Mouse (Mus musculus) CH12.LX (cell line): ENCODE results near the gene Slc23a2. TPM values are rescaled to one million over a fixed set of nuclear protein-coding genes. Genes with fewer than 3 reads are reported as not detected.

Source experiments
- DNase-seq: peaks from one replicate; pipeline ENCODE4 v3.0.0-alpha.2; 2013; ENCODE audit errors: extremely low read depth
- H3K27ac ChIP-seq: 2 replicates; pipeline ENCODE4 v1.5.1; 2012; ENCODE audit warnings: low read depth, mild to moderate bottlenecking, control low read depth, moderate library complexity; ENCODE audit not compliant: insufficient read depth
- H3K27me3 ChIP-seq: replicated peaks from 2 replicates; pipeline ENCODE3; 2012; ENCODE audit warnings: inconsistent platforms
- H3K36me3 ChIP-seq, 2 experiments: replicated peaks in 1 of 2; 2 replicates each; pipeline versions ENCODE3 to v1.6.1; 2012; ENCODE audit warnings: inconsistent platforms in 1 of 2, low read length in 1 of 2, mild to moderate bottlenecking in 1 of 2, mixed read lengths in 1 of 2, moderate library complexity in 1 of 2; ENCODE audit not compliant: control insufficient read depth in 1 of 2, insufficient read depth in 1 of 2
- H3K4me1 ChIP-seq, 2 experiments: 2 replicates each; pipeline ENCODE4 v1.6.1; 2012; ENCODE audit warnings: inconsistent platforms in 1 of 2, moderate library complexity in 1 of 2; ENCODE audit not compliant: insufficient read depth in 2 of 2, control insufficient read depth in 1 of 2
- H3K4me2 ChIP-seq: 2 replicates; pipeline ENCODE4 v1.6.1; 2012; ENCODE audit warnings: low read depth, mild to moderate bottlenecking, control low read depth; ENCODE audit not compliant: poor library complexity, insufficient read depth, severe bottlenecking
- H3K4me3 ChIP-seq, 3 experiments: fragments of 150-350 bp in 1 of 3; sonication (generic) in 1 of 3; replicated peaks in 1 of 3; 2 replicates each; pipeline versions ENCODE3 to v1.5.1; 2011 to 2012; ENCODE audit warnings: low read depth in 2 of 3, low read length in 2 of 3, mild to moderate bottlenecking in 2 of 3, moderate library complexity in 2 of 3, control low read depth in 1 of 3, improper control_type of control experiment in 1 of 3, inconsistent platforms in 1 of 3, mixed read lengths in 1 of 3; ENCODE audit not compliant: poor library complexity in 1 of 3
- H3K79me2 ChIP-seq: replicated peaks from 2 replicates; pipeline ENCODE4 v1.6.1; 2012; ENCODE audit warnings: mild to moderate bottlenecking, moderate library complexity; ENCODE audit not compliant: control insufficient read depth, poor library complexity, insufficient read depth, severe bottlenecking; ENCODE audit errors: extremely low read depth
- H3K9ac ChIP-seq: 2 replicates; pipeline ENCODE4 v1.6.1; 2012; ENCODE audit warnings: low read depth, mild to moderate bottlenecking, control low read depth, moderate library complexity; ENCODE audit not compliant: insufficient read depth
- H3K9me3 ChIP-seq: replicated peaks from 2 replicates; pipeline ENCODE3; 2012; ENCODE audit warnings: low read length, inconsistent platforms, mixed read lengths
- CHD2 ChIP-seq: IDR thresholded peaks from 2 replicates; pipeline ENCODE4 v1.6.1; 2011; ENCODE audit warnings: low read length, improper control_type of control experiment
- CTCF ChIP-seq, 2 experiments: IDR thresholded peaks in 1 of 2; conservative IDR thresholded peaks in 1 of 2; 2 replicates each; pipeline ENCODE4 v1.5.1; 2011 to 2012; ENCODE audit warnings: low read depth in 2 of 2, low read length in 2 of 2, improper control_type of control experiment in 1 of 2, inconsistent platforms in 1 of 2, mild to moderate bottlenecking in 1 of 2, moderate library complexity in 1 of 2
- E2F4 ChIP-seq: IDR thresholded peaks from 2 replicates; pipeline ENCODE4 v1.6.1; 2011; ENCODE audit warnings: low read depth, low read length, improper control_type of control experiment; ENCODE audit not compliant: insufficient replicate concordance
- ELF1 ChIP-seq: IDR thresholded peaks from 2 replicates; pipeline ENCODE4 v1.6.1; 2014; ENCODE audit warnings: low read depth, mild to moderate bottlenecking, inconsistent platforms, low read length, improper control_type of control experiment
- EP300 ChIP-seq: IDR thresholded peaks from 2 replicates; pipeline ENCODE4 v1.6.1; 2011; ENCODE audit warnings: low read length, improper control_type of control experiment
- ETS1 ChIP-seq: conservative IDR thresholded peaks from 2 replicates; pipeline ENCODE4 v1.6.1; 2012; ENCODE audit warnings: low read depth, mild to moderate bottlenecking, inconsistent platforms, low read length, improper control_type of control experiment, moderate library complexity
- GABPA ChIP-seq: IDR thresholded peaks from 2 replicates; pipeline ENCODE4 v1.6.1; 2012; ENCODE audit warnings: low read depth, low read length, improper control_type of control experiment, inconsistent platforms; ENCODE audit not compliant: insufficient replicate concordance
- HCFC1 ChIP-seq: IDR thresholded peaks from 2 replicates; pipeline ENCODE4 v1.6.1; 2012; ENCODE audit warnings: low read depth, mild to moderate bottlenecking, inconsistent platforms, low read length, improper control_type of control experiment
- IRF4 ChIP-seq: IDR thresholded peaks from 2 replicates; pipeline ENCODE4 v1.6.1; 2014; ENCODE audit warnings: low read depth, mild to moderate bottlenecking, inconsistent platforms, low read length, improper control_type of control experiment
- MAZ ChIP-seq: IDR thresholded peaks from 2 replicates; pipeline ENCODE4 v1.6.1; 2012; ENCODE audit warnings: low read depth, mild to moderate bottlenecking, inconsistent platforms, low read length, improper control_type of control experiment, moderate library complexity
- MYC ChIP-seq: IDR thresholded peaks from 2 replicates; pipeline ENCODE4 v1.6.1; 2011; ENCODE audit warnings: low read depth, mild to moderate bottlenecking, improper control_type of control experiment, low read length
- NELFE ChIP-seq: IDR thresholded peaks from 2 replicates; pipeline ENCODE4 v1.6.1; 2011; ENCODE audit warnings: low read depth, low read length, improper control_type of control experiment
- NRF1 ChIP-seq: IDR thresholded peaks from 2 replicates; pipeline ENCODE4 v1.6.1; 2014; ENCODE audit warnings: low read depth, mild to moderate bottlenecking, inconsistent platforms, low read length, improper control_type of control experiment, moderate library complexity
- POLR2A ChIP-seq: IDR thresholded peaks from 2 replicates; pipeline ENCODE4 v1.6.1; 2011; ENCODE audit warnings: low read depth, mild to moderate bottlenecking, improper control_type of control experiment, low read length
- POLR2AphosphoS2 ChIP-seq: IDR thresholded peaks from 2 replicates; pipeline ENCODE4 v1.6.1; 2011; ENCODE audit warnings: low read depth, low read length, improper control_type of control experiment
- RAD21 ChIP-seq: IDR thresholded peaks from 2 replicates; pipeline ENCODE4 v1.6.1; 2011; ENCODE audit warnings: low read depth, mild to moderate bottlenecking, low read length, improper control_type of control experiment, moderate library complexity
- SMC3 ChIP-seq: IDR thresholded peaks from 2 replicates; pipeline ENCODE4 v1.6.1; 2011; ENCODE audit warnings: low read depth, low read length, improper control_type of control experiment
- TBP ChIP-seq: conservative IDR thresholded peaks from 2 replicates; pipeline ENCODE4 v1.6.1; 2011; ENCODE audit warnings: low read depth, low read length, improper control_type of control experiment
- TCF12 ChIP-seq: IDR thresholded peaks from 2 replicates; pipeline ENCODE4 v1.6.1; 2014; ENCODE audit warnings: low read depth, mild to moderate bottlenecking, inconsistent platforms, low read length, improper control_type of control experiment
- UBTF ChIP-seq: IDR thresholded peaks from 2 replicates; pipeline ENCODE4 v1.6.1; 2012; ENCODE audit warnings: low read depth, mild to moderate bottlenecking, inconsistent platforms, low read length, improper control_type of control experiment, moderate library complexity
- USF1 ChIP-seq: IDR thresholded peaks from 2 replicates; pipeline ENCODE4 v1.6.1; 2014; ENCODE audit warnings: low read depth, mild to moderate bottlenecking, inconsistent platforms, low read length, improper control_type of control experiment
- dilution Hi-C: fragments of 300-500 bp; cut with MboI; formaldehyde crosslinking; loops from 2 replicates; pipeline ENCODE4 v1.14.3; 2020; ENCODE audit warnings: low sequenced_read_pairs; ENCODE audit not compliant: extremely low pct_unique_long_range_greater_than_20kb, extremely low pct_ligation_motif_present
- in situ Hi-C: fragments of 300-500 bp; cut with MboI; formaldehyde crosslinking; loops from 3 replicates; pipeline ENCODE4 v1.14.3; 2019; ENCODE audit warnings: low sequenced_read_pairs, low pct_ligation_motif_present, low pct_unique_long_range_greater_than_20kb, mixed read lengths
- polyA plus RNA-seq: library from polyadenylated mRNA; unstranded; fragments of >175 nt; gene quantifications from 2 replicates; pipeline ENCODE4 v1.2.1, GENCODE M21; 2012; ENCODE audit warnings: low read depth; ENCODE audit not compliant: insufficient read length
- total RNA-seq, 2 experiments: library from RNA; depleted of rRNA; stranded (reverse); fragments of 300-350 nt in 1 of 2; fragments of >200 nt in 1 of 2; gene quantifications; 2 replicates each; pipeline ENCODE4 v1.2.3; 2012 to 2014

The Slc23a2 gene
- total and polyA plus RNA-seq, 3 experiments: 10.6 to 21.7 (median 13.4) TPM

- Histone ChIP-seq H3K79me2 (no peaks in the 10 kb centered on the region), H3K36me3 (peaks cover 23 to 84% of the 10 kb centered on the region in 2 experiments), H3K4me2 (no peak overlapping the region), H3K4me1 (peaks cover 14 to 48% of the 10 kb centered on the region in 2 experiments), H3K9me3 (no peaks in the 10 kb centered on the region), H3K9ac (no peak overlapping the region), H3K27me3 (no peaks in the 10 kb centered on the region), H3K27ac (no peak overlapping the region), H3K4me3 (no peak overlapping the region)
- dilution Hi-C loops: no loop called here
- in situ Hi-C loops: loop anchor here (5.0 kb wide), 1 partner anchor 60 kb away; no protein-coding TSS in a partner anchor
- DNase-seq: no peak
- TF ChIP-seq RAD21: no peak
Observed at GRCm38 (mm10) chr2:132061884-132062283, 83.0 kb downstream of the Slc23a2 start.

- Histone ChIP-seq H3K36me3 (peaks cover 27 to 87% of the 10 kb centered on the region in 2 experiments), H3K27ac (no peak overlapping the region), H3K79me2 (no peaks in the 10 kb centered on the region), H3K4me1 (peaks cover 14 to 52% of the 10 kb centered on the region in 2 experiments), H3K4me2 (no peak overlapping the region), H3K27me3 (no peaks in the 10 kb centered on the region), H3K4me3 (no peak overlapping the region), H3K9ac (no peak overlapping the region), H3K9me3 (no peaks in the 10 kb centered on the region)
- dilution Hi-C loops: no loop called here
- DNase-seq: no peak
- in situ Hi-C loops: loop anchor here (5.0 kb wide), 2 partner anchors 38 to 58 kb away; no protein-coding TSS in a partner anchor
- TF ChIP-seq NELFE: no peak
- no peak for TF ChIP-seq TBP
- TF ChIP-seq SMC3: peak; percentile 73
- TF ChIP-seq NRF1: no peak
- TF ChIP-seq CHD2: no peak
- TF ChIP-seq POLR2A: no peak
- TF ChIP-seq EP300: no peak
- TF ChIP-seq CTCF (conservative IDR thresholded peaks at IDR 0.05 in 1 of 2, IDR thresholded peaks at IDR 0.05 in 1 of 2; ENCODE audit: low read depth in 2 of 2, low read length in 2 of 2): peak in 1 of 2 experiments; percentile 60; a peak in 2 of 4 replicates
- TF ChIP-seq RAD21: peak; percentile 63
- no peak for TF ChIP-seq POLR2AphosphoS2
- no peak for TF ChIP-seq MAZ
- no peak for TF ChIP-seq USF1
Observed at GRCm38 (mm10) chr2:132059919-132060318, 85.0 kb downstream of the Slc23a2 start.

- H3K79me2 ChIP-seq: no peaks in the 10 kb centered on the region
- DNase-seq: no peak
- dilution Hi-C loops (no loop called here), in situ Hi-C loops (loop anchor here (5.0 kb wide), 1 partner anchor 33 kb away; no protein-coding TSS in a partner anchor)
- no peak overlapping the region for H3K4me2 ChIP-seq
- H3K9ac ChIP-seq: no peak overlapping the region
- H3K27ac ChIP-seq: no peak overlapping the region
- no peaks in the 10 kb centered on the region for H3K27me3 ChIP-seq
- H3K9me3 ChIP-seq: no peaks in the 10 kb centered on the region
- H3K36me3 ChIP-seq: peaks cover 23 to 67% of the 10 kb centered on the region in 2 experiments
- no peak for TF ChIP-seq TCF12
- TF ChIP-seq POLR2A: no peak
- TF ChIP-seq CHD2: no peak
- TF ChIP-seq IRF4: no peak
- no peak for TF ChIP-seq SMC3
- TF ChIP-seq ETS1: no peak
- TF ChIP-seq E2F4: no peak
- TF ChIP-seq MAZ: no peak
- no peak for TF ChIP-seq MYC
- TF ChIP-seq GABPA: no peak
- TF ChIP-seq UBTF: no peak
- TF ChIP-seq HCFC1: no peak
- no peak for TF ChIP-seq USF1
- TF ChIP-seq ELF1: no peak
- H3K4me1 ChIP-seq: peaks cover 11 to 76% of the 10 kb centered on the region in 2 experiments; a peak in 3 of 4 replicates
- no peak overlapping the region for H3K4me3 ChIP-seq
Observed at GRCm38 (mm10) chr2:132055349-132055753, 89.6 kb downstream of the Slc23a2 start.
